Mouse (Mus musculus): ENCODE data around the gene Tspo.

Tspo gene

GRCm38 (mm10) chr15:83563327-83563856 is at the start of gene Tspo, which contains the start of gene Mcat:
TSS of gene Tspo (plus strand) at chr15:83563592.
TSS of gene Mcat (minus strand) at chr15:83563787.
- 6% methylated on average over 28 of the region's 28 CpGs for WGBS

GRCm38 (mm10) chr15:83515018-83515417 is 48.4 kb upstream of the Tspo start:
- WGBS, result 40% methylated on average over 5 of the region's 5 CpGs

GRCm38 (mm10) chr15:83518215-83519048 is 45.0 kb upstream of the Tspo start:
- WGBS, result 35% methylated on average over 20 of the region's 20 CpGs

GRCm38 (mm10) chr15:83520861-83521382 is 42.5 kb upstream of the Tspo start:
- WGBS, result 89% methylated on average over 6 of the region's 6 CpGs

- WGBS, result 76% methylated on average over 7 of the region's 7 CpGs
These were observed 40.2 kb upstream of the Tspo start for GRCm38 (mm10) chr15:83523196-83523595.

GRCm38 (mm10) chr15:83523638-83524332 is 39.6 kb upstream of the Tspo start:
- 81% methylated on average over 14 of the region's 14 CpGs for WGBS

GRCm38 (mm10) chr15:83524333-83524729 is 39.1 kb upstream of the Tspo start:
- WGBS, result 93% methylated on average over 3 of the region's 3 CpGs

GRCm38 (mm10) chr15:83526424-83527091 is 36.8 kb upstream of the Tspo start, which contains the start of gene Bik:
TSS of gene Bik (plus strand) at chr15:83526862.
- WGBS, result under 1% methylated on average over 45 of the region's 45 CpGs

- WGBS, result 9% methylated on average over 26 of the region's 26 CpGs
These were observed 36.3 kb upstream of the Tspo start for GRCm38 (mm10) chr15:83527092-83527437.

- 93% methylated on average over 2 of the region's 2 CpGs for WGBS
These were observed 35.6 kb upstream of the Tspo start for GRCm38 (mm10) chr15:83527747-83528146.

GRCm38 (mm10) chr15:83528892-83529291 is 34.5 kb upstream of the Tspo start:
- WGBS, result 94% methylated on average over 4 of the region's 4 CpGs

- 82% methylated on average over 5 of the region's 5 CpGs for WGBS
These were observed 33.6 kb upstream of the Tspo start for GRCm38 (mm10) chr15:83529765-83530164.

GRCm38 (mm10) chr15:83530233-83530632 is 33.2 kb upstream of the Tspo start:
- WGBS, result 74% methylated on average over 9 of the region's 9 CpGs

- WGBS, result 90% methylated on average over 6 of the region's 6 CpGs
These were observed 32.7 kb upstream of the Tspo start for GRCm38 (mm10) chr15:83530688-83531087.

GRCm38 (mm10) chr15:83531961-83532469 is 31.4 kb upstream of the Tspo start:
- 92% methylated on average over 4 of the region's 5 CpGs for WGBS

GRCm38 (mm10) chr15:83532606-83533005 is 30.8 kb upstream of the Tspo start:
- WGBS, result 83% methylated on average over 7 of the region's 7 CpGs

GRCm38 (mm10) chr15:83534960-83535889 is 28.2 kb upstream of the Tspo start:
- 68% methylated on average over 17 of the region's 17 CpGs for WGBS

GRCm38 (mm10) chr15:83535890-83536231 is 27.5 kb upstream of the Tspo start:
- 73% methylated on average over 6 of the region's 6 CpGs for WGBS

GRCm38 (mm10) chr15:83538855-83539254 is 24.5 kb upstream of the Tspo start:
- WGBS, result 97% methylated on average over 2 of the region's 2 CpGs

- WGBS, result 66% methylated on average over 4 of the region's 4 CpGs
These were observed 23.5 kb upstream of the Tspo start for GRCm38 (mm10) chr15:83539905-83540304.

Measured in cerebral cortex, adult 2 months (tissue).